Mouse (Mus musculus) heart, embryonic 11.5 days (tissue): ENCODE data around the gene Rbp3. TPM values are rescaled to one million over a fixed set of nuclear protein-coding genes. Genes with fewer than 3 reads are reported as not detected.
A peak's percentile ranks its signal among the peaks of the same experiment; 100 is the strongest.

ENCODE experiments used
- ATAC-seq: fragments of 200-750 bp; cut with Nextera tagmentation; replicated peaks from 2 replicates; pipeline ENCODE4 v1.8.0; 2017; ENCODE audit warnings: moderate library complexity; ENCODE audit not compliant: insufficient number of reproducible peaks, low FRiP score, low TSS enrichment
- H3K27ac ChIP-seq: fragments of 300-500 bp; sonication (generic); 2 replicates; pipeline ENCODE4 v1.5.1; 2014; ENCODE audit warnings: mild to moderate bottlenecking, low read depth, low read length
- H3K27me3 ChIP-seq: fragments of 300-500 bp; sonication (generic); 2 replicates; pipeline ENCODE4 v1.6.1; 2014; ENCODE audit warnings: mild to moderate bottlenecking, low read length, mixed read lengths; ENCODE audit not compliant: control insufficient read depth, insufficient read depth
- H3K36me3 ChIP-seq: fragments of 300-500 bp; sonication (generic); 2 replicates; pipeline ENCODE4 v1.6.1; 2014; ENCODE audit warnings: mild to moderate bottlenecking, low read length, moderate library complexity, mixed read lengths; ENCODE audit not compliant: control insufficient read depth, insufficient read depth
- H3K4me1 ChIP-seq: fragments of 300-500 bp; sonication (generic); 2 replicates; pipeline ENCODE4 v1.6.1; 2014; ENCODE audit warnings: low read length; ENCODE audit not compliant: control insufficient read depth, insufficient read depth
- H3K4me2 ChIP-seq: fragments of 300-500 bp; sonication (generic); 2 replicates; pipeline ENCODE4 v1.6.1; 2014; ENCODE audit warnings: mild to moderate bottlenecking, moderate library complexity
- H3K4me3 ChIP-seq: fragments of 300-500 bp; sonication (generic); 2 replicates; pipeline ENCODE4 v1.5.1; 2014; ENCODE audit warnings: low read depth, low read length
- H3K9ac ChIP-seq: fragments of 300-500 bp; sonication (generic); 2 replicates; pipeline ENCODE4 v1.6.1; 2014; ENCODE audit warnings: mild to moderate bottlenecking, low read depth, low read length, moderate library complexity
- H3K9me3 ChIP-seq: fragments of 300-500 bp; sonication (generic); replicated peaks from 2 replicates; pipeline ENCODE4 v1.6.1; 2016; ENCODE audit warnings: low read length; ENCODE audit not compliant: control insufficient read depth
- WGBS: fragments of 180-500 bp; shearing (Covaris S2); extraction: QIAGEN DNeasy Blood & Tissue Kit; methylation state at CpG from one replicate; pipeline ENCODE4 v1.1.7; 2014; ENCODE audit not compliant: insufficient replicate concordance; 5-methylcytosine and 5-hydroxymethylcytosine counted together
- polyA plus RNA-seq: library from polyadenylated mRNA; unstranded; fragments of >200 nt; fragmentation: Nextera tagmentation; extraction: Ambion mirVana; gene quantifications from 2 replicates; pipeline ENCODE4 v1.2.1, GENCODE M21; 2014

Gene Rbp3
- polyA plus RNA-seq, 1 experiment from 2014 or later = 0.03 TPM

GRCm38 (mm10) chr14:33958186-33958585, 4.4 kb downstream of the Rbp3 start:
- Histone ChIP-seq H3K36me3 (no peaks in the 10 kb centered on the region), H3K4me3 (no peak overlapping the region), H3K27me3 (peaks cover 3% of the 10 kb centered on the region; the same call in 1 of the 2 replicates), H3K4me2 (no peak overlapping the region), H3K27ac (no peak overlapping the region), H3K9ac (no peak overlapping the region), H3K4me1 (peaks cover 8% of the 10 kb centered on the region), H3K9me3 (no peaks in the 10 kb centered on the region)
- ATAC-seq = no peak
- 57% methylated on average over 4 of the region's 4 CpGs for WGBS

- no peaks in the 10 kb centered on the region for H3K9me3 ChIP-seq
- WGBS = 8% methylated on average over 3 of the region's 3 CpGs
- no peak for ATAC-seq
Observed at GRCm38 (mm10) chr14:33958841-33959240, 5.0 kb downstream of the Rbp3 start.

GRCm38 (mm10) chr14:33959341-33959740, 5.5 kb downstream of the Rbp3 start:
- Histone ChIP-seq H3K9ac (no peak overlapping the region), H3K4me2 (no peak overlapping the region), H3K27ac (no peak overlapping the region), H3K4me3 (no peak overlapping the region), H3K27me3 (peaks cover 3% of the 10 kb centered on the region; the same call in 1 of the 2 replicates), H3K36me3 (no peaks in the 10 kb centered on the region), H3K9me3 (no peaks in the 10 kb centered on the region), H3K4me1 (peaks cover 8% of the 10 kb centered on the region)
- ATAC-seq = no peak
- WGBS = 8% methylated on average over 9 of the region's 9 CpGs

More at GRCm38 (mm10) chr14:33958841-33959240, 5.0 kb downstream of the Rbp3 start:
- Histone ChIP-seq H3K27ac (no peak overlapping the region), H3K36me3 (no peaks in the 10 kb centered on the region), H3K9ac (0 out of 2 replicates have a peak overlapping the region, but pooled peaks have one; percentile 4), H3K27me3 (peaks cover 3% of the 10 kb centered on the region; the same call in 1 of the 2 replicates), H3K4me2 (no peak overlapping the region), H3K4me3 (no peak overlapping the region), H3K4me1 (peaks cover 8% of the 10 kb centered on the region)

GRCm38 (mm10) chr14:33965675-33966074, 11.9 kb downstream of the Rbp3 start:
- Histone ChIP-seq H3K36me3 (no peaks in the 10 kb centered on the region), H3K9me3 (no peaks in the 10 kb centered on the region), H3K27me3 (no peaks in the 10 kb centered on the region), H3K27ac (no peak overlapping the region), H3K9ac (no peak overlapping the region), H3K4me2 (no peak overlapping the region), H3K4me1 (no peaks in the 10 kb centered on the region), H3K4me3 (no peak overlapping the region)
- ATAC-seq = no peak
- 53% methylated on average over 7 of the region's 7 CpGs for WGBS

GRCm38 (mm10) chr14:33972679-33973078, 18.9 kb downstream of the Rbp3 start:
- Histone ChIP-seq H3K9ac (no peak overlapping the region), H3K27ac (no peak overlapping the region), H3K36me3 (no peaks in the 10 kb centered on the region), H3K4me3 (no peak overlapping the region), H3K27me3 (no peaks in the 10 kb centered on the region), H3K9me3 (no peaks in the 10 kb centered on the region), H3K4me2 (no peak overlapping the region), H3K4me1 (no peaks in the 10 kb centered on the region)
- ATAC-seq = no peak
- WGBS = 44% methylated on average over 7 of the region's 7 CpGs

GRCm38 (mm10) chr14:33974752-33975151, 20.9 kb downstream of the Rbp3 start:
- no peak overlapping the region for H3K4me2 ChIP-seq
- no peak overlapping the region for H3K9ac ChIP-seq
- WGBS = 60% methylated on average over 5 of the region's 5 CpGs
- no peaks in the 10 kb centered on the region for H3K36me3 ChIP-seq
- ATAC-seq = no peak
- H3K9me3 ChIP-seq = no peaks in the 10 kb centered on the region
- H3K27me3 ChIP-seq = peaks cover 3% of the 10 kb centered on the region; the same call in 1 of the 2 replicates
- H3K27ac ChIP-seq = no peak overlapping the region
- no peak overlapping the region for H3K4me3 ChIP-seq
- no peaks in the 10 kb centered on the region for H3K4me1 ChIP-seq

GRCm38 (mm10) chr14:33977748-33978147, 23.9 kb downstream of the Rbp3 start:
- Histone ChIP-seq H3K9ac (no peak overlapping the region), H3K9me3 (no peaks in the 10 kb centered on the region), H3K4me2 (no peak overlapping the region), H3K27me3 (peaks cover 3% of the 10 kb centered on the region; the same call in 1 of the 2 replicates), H3K27ac (no peak overlapping the region), H3K4me1 (no peaks in the 10 kb centered on the region), H3K36me3 (no peaks in the 10 kb centered on the region), H3K4me3 (no peak overlapping the region)
- ATAC-seq = no peak
- WGBS = 38% methylated on average over 7 of the region's 7 CpGs

GRCm38 (mm10) chr14:33978604-33979059, 24.8 kb downstream of the Rbp3 start, which contains the start of gene Zfp488:
TSS of gene Zfp488 (minus strand) at chr14:33978764.
- peak within 1 kb of the TSS; percentile 79 for H3K4me2 ChIP-seq
- peak; percentile 22; the same call in 1 of the 2 replicates for ATAC-seq
- no peaks in the 10 kb centered on the region for H3K4me1 ChIP-seq
- no peaks in the 10 kb centered on the region for H3K9me3 ChIP-seq
- H3K4me3 ChIP-seq = peak within 1 kb of the TSS; percentile 44
- H3K9ac ChIP-seq = peak within 1 kb of the TSS; percentile 43; the same call in 1 of the 2 replicates
- 2% methylated on average over 25 of the region's 25 CpGs for WGBS
- no peaks in the 10 kb centered on the region for H3K36me3 ChIP-seq
- H3K27me3 ChIP-seq = peaks cover 3% of the 10 kb centered on the region; the same call in 1 of the 2 replicates
- no peak within 1 kb of the TSS for H3K27ac ChIP-seq

GRCm38 (mm10) chr14:33989201-33989600, 35.4 kb downstream of the Rbp3 start:
- WGBS = 53% methylated on average over 3 of the region's 3 CpGs
- Histone ChIP-seq H3K4me3 (no peak overlapping the region), H3K4me1 (peaks cover 5% of the 10 kb centered on the region; the same call in 1 of the 2 replicates), H3K27ac (no peak overlapping the region), H3K9me3 (no peaks in the 10 kb centered on the region), H3K36me3 (no peaks in the 10 kb centered on the region), H3K4me2 (no peak overlapping the region), H3K9ac (no peak overlapping the region), H3K27me3 (peaks cover 2% of the 10 kb centered on the region; the same call in 1 of the 2 replicates)
- no peak for ATAC-seq
